Mouse (Mus musculus): ENCODE data around the gene Itgb3.

DNA sequence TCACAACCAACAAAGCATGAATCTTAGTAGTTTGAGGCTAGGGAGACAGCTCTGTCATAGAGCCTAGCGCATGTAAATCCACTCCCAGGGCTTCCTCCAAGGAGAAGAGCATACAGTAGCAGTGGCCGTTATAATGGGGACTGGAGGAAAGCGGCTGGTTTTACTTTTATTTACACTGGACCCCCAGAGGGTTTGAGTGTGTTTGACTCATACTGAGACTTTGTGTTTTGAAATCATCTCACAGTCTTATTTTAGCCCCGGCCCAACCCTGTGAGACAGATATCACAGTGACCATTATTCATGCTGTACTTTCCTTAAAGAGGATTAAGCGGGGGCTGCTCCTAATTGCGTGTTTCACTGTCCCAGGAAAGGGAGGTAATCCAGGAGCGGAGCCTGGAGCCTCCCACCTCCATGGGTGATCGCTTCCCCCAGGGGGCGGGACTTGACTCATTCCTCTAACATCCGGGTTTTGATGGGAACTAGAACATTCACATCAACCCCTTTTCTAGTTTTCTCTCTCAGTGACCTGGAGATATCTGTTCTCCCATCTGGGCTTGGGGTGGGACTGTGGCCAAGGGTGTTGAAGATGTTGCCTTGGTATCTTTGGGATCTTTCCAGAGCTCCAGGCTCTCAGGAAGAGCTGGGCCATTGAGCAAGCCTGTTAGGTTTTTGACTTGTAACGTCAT is 20.0 kb downstream of the Itgb3 start:
- TF ChIP-seq POLR2AphosphoS5 (IDR thresholded peaks at IDR 0.05; ENCODE audit: insufficient replicate concordance, low read depth, low read length): no peak
- no peak for TF ChIP-seq GATA1 (IDR thresholded peaks at IDR 0.05; ENCODE audit: borderline replicate concordance, low read length)
- no peak for TF ChIP-seq CTCF (IDR thresholded peaks at IDR 0.05; ENCODE audit: low read depth, low read length)
- no peak for TF ChIP-seq TAL1 (conservative IDR thresholded peaks at IDR 0.05; ENCODE audit: low read depth, low read length)
- no peak for TF ChIP-seq GATA2 (IDR thresholded peaks at IDR 0.05; ENCODE audit: borderline replicate concordance, low read depth, low read length)
